Mouse (Mus musculus) fat pad, adult 2 months (tissue): ENCODE data around the gene Rbmxl1.
"Not testable (repeated sequence)": the region's sequence is repeated elsewhere in the genome, so short reads cannot be mapped to it uniquely, and the experiment has no call there.

Source experiments
- DNase-seq: peaks from one replicate; pipeline ENCODE4 v3.0.0-alpha.2; 2011; ENCODE audit warnings: low read depth, low spot score; ENCODE audit errors: extremely low read depth

The Rbmxl1 gene

DNA sequence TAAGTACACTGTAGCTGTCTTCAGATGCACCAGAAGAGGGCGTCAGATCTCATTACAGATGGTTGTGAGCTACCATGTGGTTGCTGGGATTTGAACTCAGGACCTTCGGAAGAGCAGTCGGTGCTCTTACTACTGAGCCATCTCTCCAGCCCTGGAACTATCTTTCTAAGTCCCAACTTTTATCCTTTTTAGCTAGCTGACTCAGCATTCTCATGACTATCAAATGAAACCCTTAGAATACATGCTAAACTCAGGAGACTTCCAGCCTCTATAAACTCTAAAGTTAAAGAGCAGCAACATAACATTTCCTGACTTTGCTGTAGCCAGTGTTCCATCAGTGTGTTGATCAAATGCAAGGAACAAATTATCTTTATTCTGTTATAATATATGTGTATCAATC, 12.4 kb downstream of the Rbmxl1 start:
- not testable (repeated sequence) for DNase-seq

DNA sequence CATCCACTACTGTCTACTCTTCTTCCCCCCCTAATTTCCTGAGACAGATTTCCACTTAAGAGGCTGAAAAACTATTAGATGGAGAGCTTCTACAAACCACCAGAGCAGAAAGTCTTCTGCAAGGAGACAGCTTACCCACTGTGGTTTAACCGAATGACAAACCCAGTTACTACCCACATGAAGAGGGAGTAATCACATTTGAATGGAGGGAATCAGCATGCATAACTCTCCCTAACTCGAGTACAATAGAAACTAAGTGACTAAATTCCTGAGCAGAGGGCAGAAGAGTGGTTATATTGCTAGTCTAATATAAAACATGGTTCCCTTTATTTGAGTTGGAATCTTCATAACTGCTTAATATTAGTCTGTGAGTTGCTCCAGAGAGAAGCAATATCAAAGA, 15.7 kb downstream of the Rbmxl1 start:
- no peak for DNase-seq

DNA sequence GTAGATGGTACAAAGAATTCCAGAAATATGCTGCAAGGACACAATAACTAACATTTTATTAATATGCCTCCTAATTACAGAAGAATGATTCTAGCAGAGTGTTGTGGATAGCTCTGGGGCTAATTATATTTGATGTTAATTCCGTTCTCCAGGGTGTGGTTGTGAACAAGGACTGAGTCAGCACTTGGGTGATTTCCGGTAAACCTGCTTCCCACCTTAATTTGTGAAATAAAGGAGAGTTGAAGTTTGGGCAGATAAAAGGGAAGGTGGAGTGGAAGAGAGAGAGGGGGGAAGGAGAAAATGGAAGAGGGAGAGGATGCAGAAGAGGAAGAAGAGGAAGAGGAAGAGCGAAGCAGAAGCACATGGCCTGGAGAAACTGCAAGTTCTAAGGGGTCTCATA, 19.0 kb downstream of the Rbmxl1 start:
- DNase-seq = no peak

DNA sequence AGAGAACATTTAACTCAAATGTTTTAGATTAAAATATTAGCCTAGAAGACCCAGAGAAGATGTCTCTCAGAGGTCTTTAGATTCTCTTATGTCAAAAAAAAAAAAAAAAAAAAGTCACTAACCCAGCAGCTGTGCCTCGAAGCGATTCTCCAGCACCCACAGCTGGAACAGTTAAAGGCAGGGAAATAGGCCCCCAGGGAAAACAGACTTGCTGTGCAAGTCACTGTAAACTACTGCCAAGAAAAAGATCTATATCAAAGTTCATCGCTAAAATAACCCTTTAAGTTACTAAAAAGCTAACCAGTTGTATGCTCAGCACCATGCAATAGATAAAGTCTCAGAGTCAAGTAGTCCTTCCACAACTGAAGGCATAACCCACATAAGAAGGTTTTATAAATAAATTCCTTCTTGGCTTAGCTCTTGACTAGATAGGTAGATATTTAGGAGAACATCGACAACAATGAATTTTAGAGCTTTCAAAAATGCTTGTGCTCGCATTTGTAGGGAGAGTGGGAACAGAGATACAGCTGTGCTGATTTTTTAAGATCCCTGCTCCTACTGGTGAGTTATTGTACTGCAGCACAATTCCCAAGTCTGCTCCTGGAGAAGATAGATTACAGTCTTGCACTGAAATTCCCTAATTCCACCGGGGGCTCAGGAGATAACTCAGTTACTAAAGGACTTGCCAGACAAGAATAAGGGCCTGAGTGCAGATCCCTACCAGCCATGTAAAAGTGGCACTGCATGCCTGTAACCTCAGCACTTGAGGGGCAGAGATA, 31.5 kb downstream of the Rbmxl1 start:
- DNase-seq = no peak

DNA sequence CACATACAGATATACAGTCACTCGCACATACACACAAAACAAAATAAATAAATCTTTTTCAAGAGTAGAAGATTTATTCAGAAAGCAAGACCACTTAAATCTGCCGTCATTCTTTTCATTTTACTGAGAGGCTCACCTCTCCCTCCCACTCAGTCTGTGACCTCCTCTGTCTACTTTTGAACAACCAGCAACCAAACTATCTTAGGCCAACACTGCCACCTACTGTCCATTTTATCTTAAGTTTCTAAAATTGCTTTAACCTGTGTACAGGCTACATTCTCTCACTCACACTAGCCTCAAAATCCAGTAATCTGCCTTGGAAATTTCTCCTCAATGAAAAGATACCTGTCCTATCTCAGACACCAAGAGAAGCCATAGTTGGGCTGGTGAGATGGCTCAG, 40.8 kb downstream of the Rbmxl1 start:
- no peak for DNase-seq

DNA sequence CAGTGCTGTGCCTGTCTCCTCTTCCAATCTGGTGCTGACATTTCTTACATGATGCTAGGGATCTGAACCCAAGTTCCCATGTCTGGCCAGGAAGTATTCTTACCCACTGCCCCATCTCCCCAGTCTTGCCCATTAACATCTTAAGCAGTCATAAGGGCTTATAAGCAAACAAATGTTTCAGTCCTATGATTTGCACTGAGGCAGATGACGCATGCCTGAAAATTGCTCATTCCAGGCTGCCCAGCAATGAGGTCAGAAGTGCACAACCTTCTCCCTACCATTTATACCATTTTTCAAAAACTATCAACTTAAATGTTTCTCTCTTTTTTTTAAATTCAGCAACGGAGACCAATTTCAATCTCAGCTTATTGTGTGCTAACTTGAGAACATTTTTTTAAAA, 44.8 kb downstream of the Rbmxl1 start:
- no peak for DNase-seq

DNA sequence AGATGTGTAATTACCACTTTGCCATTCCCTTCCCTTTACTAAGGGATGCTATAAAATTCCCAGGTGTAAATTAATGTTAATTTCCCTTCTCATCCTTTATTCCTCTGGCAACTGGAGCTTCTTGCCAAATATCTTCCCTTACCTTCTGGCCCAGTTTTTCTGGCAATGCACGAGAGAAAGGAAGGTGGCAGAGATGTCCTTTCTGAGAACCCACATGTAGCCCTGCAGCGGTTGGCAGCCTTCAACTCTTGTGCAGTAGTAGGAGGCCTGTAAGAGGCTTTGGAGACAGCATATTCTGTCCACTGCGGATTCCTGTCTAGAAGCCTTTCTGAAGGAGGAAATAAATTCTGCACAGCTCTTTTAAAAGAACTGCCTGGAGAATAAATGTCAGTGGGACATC, 52.3 kb downstream of the Rbmxl1 start:
- peak; percentile 68 for DNase-seq
